Mouse (Mus musculus) liver, embryonic 16.5 days (tissue): ENCODE results near the gene Rnf215. TPM values are rescaled to one million over a fixed set of nuclear protein-coding genes. Genes with fewer than 3 reads are reported as not detected.

Experiments used
- ATAC-seq: fragments of 200-750 bp; cut with Nextera tagmentation; 2 replicates; pipeline ENCODE4 v1.8.0; 2017; ENCODE audit warnings: low read depth, mild to moderate bottlenecking, moderate number of reproducible peaks, moderate library complexity
- H3K27ac ChIP-seq: fragments of 300-500 bp; sonication (generic); 2 replicates; pipeline ENCODE4 v1.5.1; 2014; ENCODE audit warnings: mild to moderate bottlenecking, low read length
- H3K27me3 ChIP-seq: fragments of 300-500 bp; sonication (generic); 2 replicates; pipeline ENCODE4 v1.6.1; 2014; ENCODE audit warnings: low read depth, low read length, mixed read lengths; ENCODE audit not compliant: control insufficient read depth, insufficient read depth
- H3K36me3 ChIP-seq: fragments of 300-500 bp; sonication (generic); 2 replicates; pipeline ENCODE4 v1.6.1; 2014; ENCODE audit warnings: mild to moderate bottlenecking; ENCODE audit not compliant: control insufficient read depth, insufficient read depth
- H3K4me1 ChIP-seq: fragments of 300-500 bp; sonication (generic); 2 replicates; pipeline ENCODE4 v1.6.1; 2014; ENCODE audit warnings: low read depth, low read length, mixed read lengths; ENCODE audit not compliant: control insufficient read depth
- H3K4me2 ChIP-seq: fragments of 300-500 bp; sonication (generic); 2 replicates; pipeline ENCODE4 v1.6.1; 2014; ENCODE audit warnings: low read depth, low read length, mixed read lengths
- H3K4me3 ChIP-seq: fragments of 300-500 bp; sonication (generic); 2 replicates; pipeline ENCODE4 v1.5.1; 2014; ENCODE audit warnings: low read depth, mild to moderate bottlenecking, low read length
- H3K9ac ChIP-seq: fragments of 300-500 bp; sonication (generic); 2 replicates; pipeline ENCODE4 v1.6.1; 2014; ENCODE audit warnings: low read depth, low read length
- H3K9me3 ChIP-seq: fragments of 300-500 bp; sonication (generic); replicated peaks from 2 replicates; pipeline ENCODE4 v1.6.1; 2016; ENCODE audit warnings: low read length; ENCODE audit not compliant: control insufficient read depth
- WGBS: fragments of 180-500 bp; shearing (Covaris S2); extraction: QIAGEN DNeasy Blood & Tissue Kit; methylation state at CpG from one replicate; pipeline ENCODE4 v1.1.7; 2014; ENCODE audit not compliant: insufficient replicate concordance; 5-methylcytosine and 5-hydroxymethylcytosine counted together
- polyA plus RNA-seq: library from polyadenylated mRNA; unstranded; fragments of >200 nt; fragmentation: Nextera tagmentation; extraction: Ambion mirVana; gene quantifications from 2 replicates; pipeline ENCODE4 v1.2.1, GENCODE M21; 2015

The Rnf215 gene
- polyA plus RNA-seq, 1 experiment from 2014 or later, result 5.0 TPM

DNA sequence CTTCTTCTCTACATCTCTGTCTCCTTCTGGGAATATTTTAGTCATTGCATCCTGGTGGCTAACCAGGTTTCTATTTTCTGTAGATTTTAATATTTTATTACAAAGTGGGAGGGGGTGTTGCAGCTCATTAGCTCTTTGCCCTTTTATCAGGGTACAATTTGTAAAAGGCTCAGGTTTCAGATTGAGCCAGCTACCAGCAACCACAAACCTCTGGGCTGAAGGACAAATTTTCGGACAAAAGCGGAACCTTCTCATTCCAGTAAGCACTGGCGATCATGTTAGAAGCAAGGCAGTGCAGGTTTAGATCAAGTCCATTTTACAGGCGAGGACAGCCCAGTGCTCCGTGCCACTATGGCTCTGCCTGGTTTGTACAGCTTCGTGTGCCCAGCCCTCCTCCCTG, 602 bp upstream of the Rnf215 start:
- no peak overlapping the region for H3K9ac ChIP-seq
- no peaks in the 10 kb centered on the region for H3K27me3 ChIP-seq
- peak overlapping the region; percentile 92 for H3K4me2 ChIP-seq
- peak overlapping the region; percentile 89 for H3K4me3 ChIP-seq
- no peak for ATAC-seq
- no peaks in the 10 kb centered on the region for H3K9me3 ChIP-seq
- H3K36me3 ChIP-seq, result no peaks in the 10 kb centered on the region
- no peak overlapping the region for H3K27ac ChIP-seq
- 46% methylated on average over 6 of the region's 6 CpGs for WGBS
- peaks cover 11% of the 10 kb centered on the region for H3K4me1 ChIP-seq

- no peak overlapping the region for H3K27ac ChIP-seq
- ATAC-seq, result no peak
- H3K36me3 ChIP-seq, result 0 out of 2 replicates have a peak, but pooled peaks cover 2% of the 10 kb centered on the region
- H3K4me2 ChIP-seq, result no peak overlapping the region
- H3K4me1 ChIP-seq, result peaks cover 11% of the 10 kb centered on the region
- H3K27me3 ChIP-seq, result no peaks in the 10 kb centered on the region
- no peak overlapping the region for H3K9ac ChIP-seq
- no peak overlapping the region for H3K4me3 ChIP-seq
- WGBS, result 67% methylated on average over 2 of the region's 2 CpGs
- H3K9me3 ChIP-seq, result no peaks in the 10 kb centered on the region
Observed at GRCm38 (mm10) chr11:4138964-4139363, 4.0 kb downstream of the Rnf215 start.

- no peak overlapping the region for H3K9ac ChIP-seq
- ATAC-seq, result no peak
- H3K36me3 ChIP-seq, result 0 out of 2 replicates have a peak, but pooled peaks cover 2% of the 10 kb centered on the region
- H3K27ac ChIP-seq, result no peak overlapping the region
- no peak overlapping the region for H3K4me2 ChIP-seq
- no peak overlapping the region for H3K4me3 ChIP-seq
- no peaks in the 10 kb centered on the region for H3K4me1 ChIP-seq
- no peaks in the 10 kb centered on the region for H3K9me3 ChIP-seq
- H3K27me3 ChIP-seq, result no peaks in the 10 kb centered on the region
Observed at GRCm38 (mm10) chr11:4141505-4141904, 6.5 kb downstream of the Rnf215 start.

DNA sequence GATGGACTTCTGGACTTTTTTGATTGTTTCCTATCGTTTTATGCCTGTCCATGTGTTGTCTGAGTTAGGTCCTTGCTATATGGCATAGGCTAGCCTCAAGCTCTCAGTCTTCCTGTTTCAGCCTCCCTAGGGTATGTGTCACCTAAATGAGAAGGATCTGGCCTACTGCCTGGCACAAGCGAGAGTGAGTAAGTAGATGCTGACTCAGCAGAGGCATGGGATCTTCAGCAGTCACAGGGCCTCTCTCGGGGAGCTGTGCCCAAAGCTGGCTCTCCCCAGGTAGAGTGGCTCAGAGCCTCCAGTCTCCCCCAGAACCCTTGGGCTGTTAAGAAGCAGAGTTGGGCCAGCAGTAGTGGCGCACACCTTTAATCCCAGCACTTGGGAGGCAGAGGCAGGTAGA, 7.3 kb downstream of the Rnf215 start:
- H3K9me3 ChIP-seq, result no peaks in the 10 kb centered on the region

GRCm38 (mm10) chr11:4143281-4144062, 8.5 kb downstream of the Rnf215 start:
- Histone ChIP-seq H3K4me2 (no peak overlapping the region), H3K27me3 (no peaks in the 10 kb centered on the region), H3K9me3 (no peaks in the 10 kb centered on the region), H3K9ac (no peak overlapping the region), H3K36me3 (0 out of 2 replicates have a peak, but pooled peaks cover 2% of the 10 kb centered on the region), H3K4me3 (no peak overlapping the region), H3K4me1 (no peaks in the 10 kb centered on the region), H3K27ac (no peak overlapping the region)
- ATAC-seq, result no peak
- WGBS, result 80% methylated on average over 21 of the region's 21 CpGs

More for the DNA sequence above, 7.3 kb downstream of the Rnf215 start:
- WGBS, result 69% methylated on average over 4 of the region's 4 CpGs
- 0 out of 2 replicates have a peak, but pooled peaks cover 2% of the 10 kb centered on the region for H3K36me3 ChIP-seq
- no peak overlapping the region for H3K27ac ChIP-seq
- H3K27me3 ChIP-seq, result no peaks in the 10 kb centered on the region
- no peak overlapping the region for H3K4me2 ChIP-seq
- H3K4me1 ChIP-seq, result no peaks in the 10 kb centered on the region
- no peak overlapping the region for H3K4me3 ChIP-seq
- no peak overlapping the region for H3K9ac ChIP-seq
- ATAC-seq, result no peak

DNA sequence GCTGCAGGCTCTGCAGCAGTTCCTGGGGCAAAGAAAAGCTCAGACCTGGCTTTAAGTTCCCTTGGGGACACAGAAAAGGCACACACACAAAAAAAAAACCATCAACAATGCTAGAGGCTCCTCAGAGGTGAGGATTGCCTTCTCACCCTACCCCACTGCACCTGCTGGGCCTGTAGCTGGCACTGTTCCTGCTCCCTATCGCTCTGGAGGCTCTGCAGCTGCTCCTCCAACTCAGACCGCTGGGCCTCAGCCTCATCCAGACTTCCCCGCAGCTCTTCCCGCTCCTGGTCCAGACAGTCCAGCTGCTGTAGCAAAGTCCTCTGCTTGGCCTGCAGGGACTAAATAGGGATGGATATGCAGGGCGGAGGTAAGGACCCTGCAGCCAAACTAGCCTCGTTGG, 11.4 kb downstream of the Rnf215 start:
- Histone ChIP-seq H3K9me3 (no peaks in the 10 kb centered on the region), H3K36me3 (no peaks in the 10 kb centered on the region), H3K4me3 (no peak overlapping the region), H3K9ac (no peak overlapping the region), H3K27me3 (no peaks in the 10 kb centered on the region), H3K4me2 (no peak overlapping the region), H3K27ac (no peak overlapping the region), H3K4me1 (no peaks in the 10 kb centered on the region)
- no peak for ATAC-seq
- 65% methylated on average over 6 of the region's 6 CpGs for WGBS

GRCm38 (mm10) chr11:4147098-4147497, 12.1 kb downstream of the Rnf215 start:
- Histone ChIP-seq H3K4me3 (no peak overlapping the region), H3K36me3 (no peaks in the 10 kb centered on the region), H3K27ac (no peak overlapping the region), H3K9ac (no peak overlapping the region), H3K9me3 (no peaks in the 10 kb centered on the region), H3K27me3 (no peaks in the 10 kb centered on the region), H3K4me1 (no peaks in the 10 kb centered on the region), H3K4me2 (no peak overlapping the region)
- ATAC-seq, result no peak
- WGBS, result 71% methylated on average over 10 of the region's 10 CpGs

DNA sequence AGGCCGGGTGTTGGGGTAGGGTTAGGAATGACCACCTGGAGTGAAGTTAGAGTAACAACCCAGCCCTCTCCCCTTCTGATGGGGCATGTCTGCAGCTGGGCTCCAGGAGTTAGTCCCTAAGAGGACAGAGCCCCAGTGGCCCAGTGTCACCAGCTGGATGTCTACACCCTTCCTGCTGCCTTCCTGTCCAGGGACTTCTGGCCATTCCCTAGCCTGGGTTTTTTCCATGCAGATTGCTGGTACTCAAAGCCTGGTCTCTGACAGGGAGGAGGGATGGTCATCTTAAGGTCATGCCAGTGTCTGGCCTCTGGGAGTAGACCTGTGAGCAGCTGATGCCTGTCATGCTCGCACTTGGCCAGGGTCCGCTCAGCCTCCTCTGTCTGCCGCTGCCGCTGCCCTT, 13.1 kb downstream of the Rnf215 start:
- no peak for ATAC-seq
- Histone ChIP-seq H3K27ac (no peak overlapping the region), H3K9me3 (no peaks in the 10 kb centered on the region), H3K4me2 (no peak overlapping the region), H3K27me3 (no peaks in the 10 kb centered on the region), H3K36me3 (no peaks in the 10 kb centered on the region), H3K9ac (no peak overlapping the region), H3K4me3 (no peak overlapping the region), H3K4me1 (no peaks in the 10 kb centered on the region)
- WGBS, result 81% methylated on average over 5 of the region's 5 CpGs

GRCm38 (mm10) chr11:4148536-4149156, 13.6 kb downstream of the Rnf215 start:
- no peak overlapping the region for H3K9ac ChIP-seq
- H3K27ac ChIP-seq, result no peak overlapping the region
- H3K4me1 ChIP-seq, result no peaks in the 10 kb centered on the region
- WGBS, result 58% methylated on average over 9 of the region's 9 CpGs
- H3K27me3 ChIP-seq, result no peaks in the 10 kb centered on the region
- no peak overlapping the region for H3K4me3 ChIP-seq
- no peaks in the 10 kb centered on the region for H3K9me3 ChIP-seq
- H3K4me2 ChIP-seq, result no peak overlapping the region
- ATAC-seq, result no peak
- no peaks in the 10 kb centered on the region for H3K36me3 ChIP-seq
